Mouse (Mus musculus) CH12.LX (cell line): ENCODE results near the gene Mest.

ENCODE experiments used
- EP300 ChIP-seq: IDR thresholded peaks from 2 replicates; pipeline ENCODE4 v1.6.1; 2011; ENCODE audit warnings: low read length, improper control_type of control experiment
- ETS1 ChIP-seq: conservative IDR thresholded peaks from 2 replicates; pipeline ENCODE4 v1.6.1; 2012; ENCODE audit warnings: low read depth, mild to moderate bottlenecking, inconsistent platforms, low read length, improper control_type of control experiment, moderate library complexity
- JUND ChIP-seq: conservative IDR thresholded peaks from 2 replicates; pipeline ENCODE4 v1.6.1; 2011; ENCODE audit warnings: low read depth, low read length, improper control_type of control experiment
- KAT2A ChIP-seq: IDR thresholded peaks from 2 replicates; pipeline ENCODE4 v1.6.1; 2012; ENCODE audit warnings: low read length, improper control_type of control experiment, inconsistent platforms; ENCODE audit not compliant: insufficient replicate concordance
- PAX5 ChIP-seq: IDR thresholded peaks from 2 replicates; pipeline ENCODE4 v1.6.1; 2012; ENCODE audit warnings: low read length, inconsistent platforms, mixed read lengths
- POLR2A ChIP-seq: IDR thresholded peaks from 2 replicates; pipeline ENCODE4 v1.6.1; 2011; ENCODE audit warnings: low read depth, mild to moderate bottlenecking, improper control_type of control experiment, low read length
- POLR2AphosphoS2 ChIP-seq: IDR thresholded peaks from 2 replicates; pipeline ENCODE4 v1.6.1; 2011; ENCODE audit warnings: low read depth, low read length, improper control_type of control experiment
- TBP ChIP-seq: conservative IDR thresholded peaks from 2 replicates; pipeline ENCODE4 v1.6.1; 2011; ENCODE audit warnings: low read depth, low read length, improper control_type of control experiment
- USF1 ChIP-seq: IDR thresholded peaks from 2 replicates; pipeline ENCODE4 v1.6.1; 2014; ENCODE audit warnings: low read depth, mild to moderate bottlenecking, inconsistent platforms, low read length, improper control_type of control experiment
- USF2 ChIP-seq: conservative IDR thresholded peaks from 2 replicates; pipeline ENCODE4 v1.6.1; 2011; ENCODE audit warnings: low read depth, low read length, improper control_type of control experiment
- ZKSCAN1 ChIP-seq: IDR thresholded peaks from 2 replicates; pipeline ENCODE4 v1.6.1; 2012; ENCODE audit warnings: low read depth, inconsistent platforms, low read length, improper control_type of control experiment, borderline replicate concordance
- ZNF384 ChIP-seq: IDR thresholded peaks from 2 replicates; pipeline ENCODE4 v1.6.1; 2012; ENCODE audit warnings: low read depth, low read length, improper control_type of control experiment, inconsistent platforms

DNA sequence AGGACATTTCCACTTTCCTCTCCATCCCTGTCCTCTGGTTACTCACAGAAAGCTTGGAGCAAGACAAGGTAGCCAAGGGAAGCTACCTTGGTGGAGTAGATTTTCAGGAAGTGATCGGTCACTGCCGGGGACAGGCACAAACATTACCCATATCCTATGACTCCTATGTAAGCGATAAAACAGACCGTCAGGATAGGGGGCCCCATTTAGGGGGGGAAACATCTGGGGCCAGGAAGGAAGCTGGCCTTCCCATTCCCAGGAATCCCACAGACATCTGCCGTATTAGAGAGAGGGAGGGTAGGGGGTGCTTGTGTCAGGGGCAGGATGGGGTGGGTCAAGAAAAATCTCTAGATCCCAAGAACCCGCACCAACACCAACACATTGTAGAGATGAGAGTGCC is 23.2 kb upstream of the Mest start:
- TF ChIP-seq JUND: no peak
- no peak for TF ChIP-seq POLR2A
- no peak for TF ChIP-seq TBP
- TF ChIP-seq ZKSCAN1: no peak
- TF ChIP-seq POLR2AphosphoS2: no peak
- no peak for TF ChIP-seq EP300
- TF ChIP-seq USF1: no peak
- no peak for TF ChIP-seq ETS1
- TF ChIP-seq ZNF384: no peak
- no peak for TF ChIP-seq USF2
- TF ChIP-seq KAT2A: no peak
- TF ChIP-seq PAX5: no peak
